Mouse (Mus musculus) limb, embryonic 12.5 days (tissue): ENCODE data around the gene Elovl6. TPM values are rescaled to one million over a fixed set of nuclear protein-coding genes. Genes with fewer than 3 reads are reported as not detected.

Source experiments
- ATAC-seq: fragments of 200-750 bp; cut with Nextera tagmentation; 2 replicates; pipeline ENCODE4 v1.8.0; 2017; ENCODE audit warnings: low read depth, moderate TSS enrichment; ENCODE audit not compliant: insufficient number of reproducible peaks, insufficient read depth, low FRiP score, low TSS enrichment
- H3K27ac ChIP-seq: fragments of 300-500 bp; sonication (generic); 2 replicates; pipeline ENCODE4 v1.5.1; 2016; ENCODE audit warnings: mild to moderate bottlenecking, moderate library complexity
- H3K27me3 ChIP-seq: fragments of 300-500 bp; sonication (generic); 2 replicates; pipeline ENCODE4 v1.6.1; 2016; ENCODE audit warnings: mild to moderate bottlenecking, moderate library complexity
- H3K36me3 ChIP-seq: fragments of 300-500 bp; sonication (generic); 2 replicates; pipeline ENCODE4 v1.6.1; 2016; ENCODE audit warnings: mild to moderate bottlenecking, moderate library complexity
- H3K4me1 ChIP-seq: fragments of 300-500 bp; sonication (generic); replicated peaks from 2 replicates; pipeline ENCODE4 v1.6.1; 2016
- H3K4me2 ChIP-seq: fragments of 300-500 bp; sonication (generic); 2 replicates; pipeline ENCODE4 v1.6.1; 2016; ENCODE audit warnings: mild to moderate bottlenecking, moderate library complexity
- H3K4me3 ChIP-seq: fragments of 300-500 bp; sonication (generic); replicated peaks from 2 replicates; pipeline ENCODE4 v1.5.1; 2016; ENCODE audit warnings: mild to moderate bottlenecking
- H3K9ac ChIP-seq: fragments of 300-500 bp; sonication (generic); replicated peaks from 2 replicates; pipeline ENCODE4 v1.6.1; 2016; ENCODE audit warnings: mild to moderate bottlenecking, moderate library complexity
- H3K9me3 ChIP-seq: fragments of 300-500 bp; sonication (generic); 2 replicates; pipeline ENCODE4 v1.6.1; 2016; ENCODE audit warnings: mild to moderate bottlenecking, moderate library complexity
- WGBS: fragments of 180-500 bp; shearing (Covaris S2); methylation state at CpG from one replicate; pipeline ENCODE4 v1.1.7; 2016; 5-methylcytosine and 5-hydroxymethylcytosine counted together
- polyA plus RNA-seq: library from polyadenylated mRNA; unstranded; fragments of >200 nt; fragmentation: Nextera tagmentation; extraction: Ambion mirVana; gene quantifications from 2 replicates; pipeline ENCODE4 v1.2.1, GENCODE M21; 2016

Elovl6 gene
- polyA plus RNA-seq, 1 experiment from 2014 or later: 35.2 TPM

DNA sequence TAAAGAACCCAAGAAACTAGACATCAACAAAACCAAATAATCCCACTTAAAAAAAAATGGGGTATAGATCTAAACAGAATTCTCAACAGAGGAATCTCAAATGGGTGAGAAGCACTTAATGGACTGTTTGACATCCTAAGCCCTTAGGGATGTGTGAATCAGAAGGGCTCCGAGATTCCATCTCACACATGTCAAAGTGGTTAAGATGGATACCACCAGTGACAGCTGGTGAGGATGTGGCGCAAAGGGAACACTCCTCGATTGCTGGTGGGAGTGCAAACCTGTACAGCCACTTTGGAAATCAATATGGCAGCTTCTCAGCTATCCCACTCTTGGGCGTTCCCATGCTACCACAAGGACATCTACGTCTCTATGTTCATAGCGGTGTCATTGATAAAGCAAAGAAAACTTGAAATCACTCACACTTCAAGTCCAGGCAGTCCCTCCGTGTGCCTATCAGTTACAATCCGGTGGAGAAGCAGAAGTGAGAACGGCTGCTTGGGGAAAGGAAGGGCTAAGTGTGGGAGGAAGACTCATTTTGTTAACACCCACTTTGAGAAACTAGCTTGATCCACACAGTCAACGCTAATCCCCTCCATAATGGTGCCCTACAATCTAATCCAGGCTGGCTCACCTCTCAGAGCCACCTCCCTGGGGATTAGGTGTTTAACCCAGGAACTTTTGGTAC lies 8.6 kb upstream of the Elovl6 start:
- no peak overlapping the region for H3K4me3 ChIP-seq
- no peak for ATAC-seq
- 83% methylated on average over 10 of the region's 10 CpGs for WGBS
- H3K27ac ChIP-seq: no peak overlapping the region
- H3K4me1 ChIP-seq: no peaks in the 10 kb centered on the region
- H3K27me3 ChIP-seq: no peaks in the 10 kb centered on the region
- H3K36me3 ChIP-seq: no peaks in the 10 kb centered on the region
- H3K9me3 ChIP-seq: no peaks in the 10 kb centered on the region
- H3K9ac ChIP-seq: no peak overlapping the region
- no peak overlapping the region for H3K4me2 ChIP-seq

DNA sequence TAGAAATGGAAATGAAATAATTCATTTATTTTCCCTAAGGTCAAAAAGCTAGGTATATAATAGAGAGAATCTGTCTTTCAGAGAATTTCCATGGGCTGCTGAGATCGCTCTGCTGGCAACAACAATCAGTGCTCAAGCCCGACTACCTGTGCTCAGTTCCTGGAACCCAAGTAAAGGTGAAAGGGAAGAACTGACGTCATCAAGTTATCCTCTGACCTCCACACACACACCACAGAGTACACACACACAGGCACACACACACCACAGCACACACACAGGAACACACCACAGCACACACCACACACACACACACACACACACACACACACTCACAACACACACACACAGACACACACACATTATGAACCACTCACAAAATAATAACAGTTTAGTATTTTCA lies 5.1 kb upstream of the Elovl6 start:
- H3K27ac ChIP-seq: no peak overlapping the region
- no peak overlapping the region for H3K9ac ChIP-seq
- 0 out of 2 replicates have a peak, but pooled peaks cover 5% of the 10 kb centered on the region for H3K4me1 ChIP-seq
- WGBS: 79% methylated on average over 3 of the region's 3 CpGs
- H3K4me3 ChIP-seq: no peak overlapping the region
- H3K9me3 ChIP-seq: no peaks in the 10 kb centered on the region
- no peak for ATAC-seq
- no peaks in the 10 kb centered on the region for H3K27me3 ChIP-seq
- H3K36me3 ChIP-seq: no peaks in the 10 kb centered on the region
- no peak overlapping the region for H3K4me2 ChIP-seq

DNA sequence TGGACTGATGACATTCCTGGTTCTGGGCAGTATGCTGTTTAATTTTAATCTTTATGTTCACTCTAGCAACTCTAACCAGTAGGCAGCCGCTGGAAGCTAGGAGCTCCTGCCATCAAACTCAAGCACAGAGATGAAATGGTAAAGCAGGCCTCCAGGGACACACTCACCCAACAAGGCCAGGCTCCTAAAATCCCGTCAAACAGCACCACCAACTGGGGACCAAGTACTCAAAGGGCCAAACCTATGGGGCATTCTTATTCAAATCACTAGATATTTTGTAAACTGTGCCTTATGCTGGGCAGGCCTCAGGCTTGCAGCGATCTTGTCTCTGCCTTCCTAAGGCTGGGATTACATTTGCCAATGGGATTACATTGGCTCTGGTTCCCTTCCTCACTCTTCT lies 2.8 kb upstream of the Elovl6 start:
- Histone ChIP-seq H3K9ac (no peak overlapping the region), H3K36me3 (no peaks in the 10 kb centered on the region), H3K4me2 (no peak overlapping the region), H3K27ac (no peak overlapping the region), H3K9me3 (no peaks in the 10 kb centered on the region), H3K27me3 (no peaks in the 10 kb centered on the region), H3K4me3 (no peak overlapping the region), H3K4me1 (peaks cover 6% of the 10 kb centered on the region; the same call in 1 of the 2 replicates)
- no peak for ATAC-seq
- WGBS: 68% methylated on average over 3 of the region's 3 CpGs

DNA sequence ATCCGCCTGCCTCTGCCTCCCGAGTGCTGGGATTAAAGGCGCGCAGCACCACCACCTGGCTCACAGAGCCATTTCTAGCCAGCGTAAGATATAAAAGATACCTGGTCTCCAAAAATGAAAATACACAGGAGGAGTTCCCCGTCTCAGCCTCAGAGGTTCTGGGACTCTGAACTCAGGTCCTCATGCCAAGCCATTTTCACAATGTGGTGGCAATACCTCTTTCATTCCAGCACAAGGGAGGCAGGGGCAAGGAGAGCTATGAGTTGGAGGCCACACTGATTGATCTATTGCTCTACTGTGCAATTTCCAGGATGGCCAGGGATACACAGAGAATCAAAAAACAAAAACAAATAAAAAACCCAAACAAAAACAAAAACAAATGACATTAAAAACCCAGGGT lies 1.7 kb upstream of the Elovl6 start:
- H3K9me3 ChIP-seq: no peaks in the 10 kb centered on the region
- no peak overlapping the region for H3K4me3 ChIP-seq
- 95% methylated on average over 6 of the region's 6 CpGs for WGBS
- no peaks in the 10 kb centered on the region for H3K36me3 ChIP-seq
- H3K4me1 ChIP-seq: peaks cover 15% of the 10 kb centered on the region
- no peak overlapping the region for H3K27ac ChIP-seq
- no peak for ATAC-seq
- no peaks in the 10 kb centered on the region for H3K27me3 ChIP-seq
- H3K9ac ChIP-seq: no peak overlapping the region
- no peak overlapping the region for H3K4me2 ChIP-seq

DNA sequence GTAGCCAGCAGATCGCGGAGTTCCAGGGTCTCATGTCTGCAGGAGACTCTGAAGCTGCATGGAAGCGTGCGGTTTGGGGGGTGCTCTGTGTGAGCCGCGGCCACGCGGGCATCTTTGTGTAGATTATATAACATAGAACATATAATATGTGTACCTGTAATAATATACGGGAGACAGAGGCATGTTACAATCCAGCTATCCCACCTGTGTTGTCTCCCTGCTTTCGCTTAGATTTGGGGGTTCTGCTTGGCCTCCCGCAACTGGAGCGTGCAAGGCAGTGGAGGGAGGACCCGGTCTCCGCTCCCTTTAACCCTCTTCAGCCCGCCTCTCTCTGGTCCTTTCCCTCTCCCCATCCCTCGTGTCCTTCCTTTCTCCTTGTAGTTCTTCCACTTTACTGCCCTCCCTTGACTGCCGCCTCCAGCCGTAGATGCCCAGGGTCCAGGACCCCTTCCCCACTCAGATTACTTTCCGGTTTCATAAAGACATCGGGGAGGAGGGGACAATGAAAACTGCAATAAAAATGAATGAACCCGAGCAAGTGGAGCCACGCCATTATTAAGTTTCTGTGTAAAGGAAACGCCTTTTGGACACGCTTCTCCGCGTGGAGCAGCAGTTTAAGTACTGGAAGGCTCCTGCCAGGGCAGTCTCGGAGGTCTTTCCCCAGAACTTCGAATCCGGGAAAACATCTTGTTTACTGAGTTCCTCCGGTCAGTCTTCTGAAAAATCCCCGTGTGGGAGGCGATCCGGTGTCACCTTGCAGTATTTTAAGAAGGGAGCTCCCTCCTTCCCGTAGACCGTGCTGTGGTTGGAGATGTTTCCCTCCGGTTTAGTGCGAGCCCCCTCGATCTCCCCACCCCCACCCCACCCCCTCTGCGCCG lies 949 bp downstream of the Elovl6 start:
- Histone ChIP-seq H3K36me3 (no peaks in the 10 kb centered on the region), H3K4me1 (peaks cover 21% of the 10 kb centered on the region), H3K4me2 (peak overlapping the region; percentile 63), H3K9ac (peak overlapping the region; percentile 97), H3K27me3 (no peaks in the 10 kb centered on the region), H3K27ac (peak overlapping the region; percentile 99), H3K9me3 (no peaks in the 10 kb centered on the region), H3K4me3 (peak overlapping the region; percentile 87)
- ATAC-seq: no peak
- under 1% methylated on average over 40 of the region's 40 CpGs for WGBS

DNA sequence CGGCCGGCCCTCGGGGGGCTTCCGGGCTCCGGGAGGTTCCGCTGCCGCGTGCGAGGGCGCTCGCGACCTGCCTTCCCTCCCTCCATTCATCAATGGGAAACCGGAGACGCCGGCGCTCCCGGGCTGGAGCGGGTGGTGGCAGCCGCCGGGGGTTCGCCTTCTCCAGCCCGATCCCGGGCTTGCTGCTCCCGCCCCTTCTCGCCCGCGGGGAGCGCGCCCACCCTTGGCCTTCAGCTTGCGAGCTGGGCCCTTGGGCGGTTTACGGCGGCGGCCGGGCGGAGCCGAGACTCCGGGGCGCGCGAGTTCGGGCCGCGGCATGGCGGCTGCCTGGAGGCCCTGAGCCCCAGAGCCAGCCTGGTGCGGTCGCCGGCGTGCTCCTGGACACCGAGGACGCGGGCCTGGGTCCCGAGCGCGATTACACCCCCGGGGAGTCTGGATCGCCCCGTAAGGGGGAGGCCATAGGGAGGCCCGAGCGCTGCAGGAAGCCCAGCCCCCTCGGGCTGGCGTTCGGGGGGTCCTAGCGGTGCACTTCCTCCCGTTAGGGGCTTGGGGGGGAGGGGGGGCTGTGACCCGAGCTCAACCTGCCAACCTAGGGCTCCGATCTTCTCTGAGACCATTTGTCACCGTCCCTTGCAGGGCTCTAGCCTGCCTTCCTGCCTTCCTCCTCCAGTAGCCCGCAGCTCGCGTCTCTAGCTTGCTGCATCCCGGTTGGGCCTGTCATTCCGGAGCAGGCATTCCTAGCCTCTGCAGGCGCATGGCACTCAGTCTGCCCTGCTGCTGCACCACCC lies 1.8 kb downstream of the Elovl6 start:
- WGBS: 1% methylated on average over 69 of the region's 74 CpGs
- peaks cover 21% of the 10 kb centered on the region for H3K4me1 ChIP-seq
- no peaks in the 10 kb centered on the region for H3K27me3 ChIP-seq
- H3K9me3 ChIP-seq: no peaks in the 10 kb centered on the region
- H3K4me2 ChIP-seq: peak overlapping the region; percentile 63
- peak overlapping the region; percentile 99 for H3K27ac ChIP-seq
- H3K36me3 ChIP-seq: no peaks in the 10 kb centered on the region
- ATAC-seq: peak; percentile 35; the same call in 1 of the 2 replicates
- H3K9ac ChIP-seq: peak overlapping the region; percentile 97
- H3K4me3 ChIP-seq: peak overlapping the region; percentile 87

DNA sequence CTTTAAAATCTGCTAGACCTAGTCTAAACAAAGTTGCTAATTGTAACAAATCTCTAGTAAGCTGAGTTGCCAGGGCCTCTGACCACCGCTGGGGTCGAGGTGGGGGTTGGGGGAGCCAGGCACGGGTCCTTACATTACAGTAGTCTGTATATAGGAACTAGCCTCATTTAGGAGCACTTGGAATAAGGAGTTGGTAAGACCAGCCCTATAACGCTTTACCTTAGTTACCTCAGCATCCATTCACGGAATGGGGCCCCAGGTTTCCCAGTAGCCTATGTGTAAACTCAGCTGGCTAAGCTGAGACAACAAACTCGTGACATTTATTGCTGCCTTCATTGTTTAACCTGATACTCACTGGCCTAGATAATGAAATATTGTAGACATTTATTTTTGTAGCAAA lies 3.3 kb downstream of the Elovl6 start:
- Histone ChIP-seq H3K36me3 (no peaks in the 10 kb centered on the region; the same call in 1 of the 2 replicates), H3K4me3 (peak overlapping the region; percentile 87), H3K27me3 (no peaks in the 10 kb centered on the region), H3K4me2 (peak overlapping the region; percentile 63), H3K27ac (peak overlapping the region; percentile 98), H3K9ac (peak overlapping the region; percentile 23), H3K9me3 (no peaks in the 10 kb centered on the region), H3K4me1 (peaks cover 21% of the 10 kb centered on the region)
- 12% methylated on average over 6 of the region's 6 CpGs for whole genome bisulfite sequencing
- no peak for ATAC-seq

DNA sequence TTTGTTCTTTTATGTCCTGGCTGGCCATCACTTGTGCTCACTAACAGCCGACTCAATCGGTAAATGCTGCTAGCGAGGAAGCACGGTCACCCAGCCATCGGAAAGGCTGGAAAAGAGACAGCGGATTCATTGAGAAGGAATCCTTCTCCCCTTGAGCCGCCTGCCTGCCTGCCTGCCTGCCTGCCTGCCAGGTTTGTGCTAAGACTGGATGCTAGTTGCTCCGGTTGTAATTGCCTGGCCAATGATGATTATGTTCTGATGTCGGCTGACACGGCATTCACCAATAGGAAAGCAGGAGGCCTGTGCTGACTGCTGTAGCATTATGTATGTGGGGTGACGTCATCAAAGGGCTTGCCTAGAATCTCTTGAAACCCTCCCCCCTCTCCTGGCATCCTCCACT lies 4.0 kb downstream of the Elovl6 start:
- peak; percentile 90 for ATAC-seq
- H3K27ac ChIP-seq: peak overlapping the region; percentile 98
- peaks cover 21% of the 10 kb centered on the region for H3K4me1 ChIP-seq
- WGBS: 0% methylated on average over 11 of the region's 11 CpGs
- peaks cover 2% of the 10 kb centered on the region; the same call in 1 of the 2 replicates for H3K36me3 ChIP-seq
- peak overlapping the region; percentile 63 for H3K4me2 ChIP-seq
- no peaks in the 10 kb centered on the region for H3K9me3 ChIP-seq
- H3K4me3 ChIP-seq: peak overlapping the region; percentile 87
- H3K27me3 ChIP-seq: no peaks in the 10 kb centered on the region
- peak overlapping the region; percentile 54; the same call in 1 of the 2 replicates for H3K9ac ChIP-seq

DNA sequence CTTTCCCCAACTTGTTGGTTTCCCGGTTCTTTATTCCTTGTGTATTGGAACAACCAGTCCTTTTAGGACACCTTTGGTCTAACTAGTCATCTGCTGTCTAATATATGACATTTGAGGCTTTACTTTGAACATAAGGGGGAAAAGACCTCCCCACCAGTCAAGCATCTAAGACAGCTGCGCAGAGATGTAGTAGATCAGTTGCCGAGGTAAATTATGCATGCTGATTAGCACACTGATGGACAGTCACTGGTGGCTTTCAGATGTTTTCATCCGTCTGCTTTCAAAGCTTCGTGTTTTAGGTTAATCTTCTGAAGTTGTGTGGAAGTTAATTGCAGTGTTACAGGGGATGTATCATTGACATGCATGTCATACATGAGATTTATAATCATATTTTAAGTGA lies 5.8 kb downstream of the Elovl6 start:
- H3K4me1 ChIP-seq: peaks cover 16% of the 10 kb centered on the region
- 79% methylated on average over 5 of the region's 5 CpGs for WGBS
- ATAC-seq: no peak
- no peak overlapping the region for H3K9ac ChIP-seq
- H3K4me2 ChIP-seq: no peak overlapping the region
- no peak overlapping the region for H3K27ac ChIP-seq
- H3K27me3 ChIP-seq: no peaks in the 10 kb centered on the region
- peaks cover 21% of the 10 kb centered on the region for H3K36me3 ChIP-seq
- H3K9me3 ChIP-seq: no peaks in the 10 kb centered on the region
- no peak overlapping the region for H3K4me3 ChIP-seq

DNA sequence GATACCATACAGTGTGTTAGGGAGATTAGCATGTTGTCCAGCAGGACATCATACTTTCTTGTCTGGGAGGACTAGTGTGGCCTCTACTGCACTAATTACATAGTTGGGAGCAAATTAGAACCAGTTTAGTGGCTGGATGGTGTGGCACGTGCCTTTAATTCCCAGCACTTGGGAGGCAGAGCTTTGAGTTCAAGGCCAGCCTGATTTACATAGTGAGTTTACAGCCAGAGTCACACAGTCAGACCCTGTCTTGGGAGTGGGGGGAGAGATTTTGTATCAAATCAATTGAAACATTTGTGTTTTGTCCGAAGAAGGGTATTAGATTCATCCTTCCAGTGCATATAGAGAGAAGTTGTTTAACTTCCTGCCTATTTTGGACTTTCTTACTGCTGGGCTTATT lies 8.7 kb downstream of the Elovl6 start:
- Histone ChIP-seq H3K4me1 (peaks cover 5% of the 10 kb centered on the region; the same call in 1 of the 2 replicates), H3K4me3 (no peak overlapping the region), H3K9ac (no peak overlapping the region), H3K36me3 (peaks cover 38% of the 10 kb centered on the region), H3K4me2 (no peak overlapping the region), H3K27me3 (no peaks in the 10 kb centered on the region), H3K9me3 (peaks cover 6% of the 10 kb centered on the region; the same call in 1 of the 2 replicates), H3K27ac (no peak overlapping the region)
- no peak for ATAC-seq
- WGBS: 73% methylated on average over 2 of the region's 2 CpGs

DNA sequence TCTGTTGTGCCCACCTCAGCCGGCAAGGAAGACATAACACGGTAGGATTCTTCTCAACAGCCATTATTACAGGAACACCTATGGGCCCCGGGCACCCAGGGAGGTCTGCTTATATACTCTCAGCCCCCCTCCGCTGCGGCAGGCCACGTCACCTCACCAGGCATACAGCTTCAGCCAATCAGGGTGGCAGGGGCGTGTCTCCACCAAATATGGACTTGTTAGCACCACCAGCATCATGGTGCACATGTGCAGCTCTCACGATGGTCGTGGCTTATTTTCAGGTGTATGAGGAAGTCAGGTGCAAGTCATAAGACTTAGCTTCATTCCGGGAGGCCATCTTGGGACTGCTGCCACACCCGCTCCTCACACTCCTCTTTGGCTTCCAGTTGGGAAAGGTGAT lies 9.3 kb downstream of the Elovl6 start:
- Histone ChIP-seq H3K27ac (no peak overlapping the region), H3K9ac (no peak overlapping the region), H3K4me3 (no peak overlapping the region), H3K27me3 (no peaks in the 10 kb centered on the region), H3K36me3 (peaks cover 38% of the 10 kb centered on the region), H3K9me3 (peaks cover 6% of the 10 kb centered on the region; the same call in 1 of the 2 replicates), H3K4me1 (peaks cover 4% of the 10 kb centered on the region; the same call in 1 of the 2 replicates), H3K4me2 (no peak overlapping the region)
- WGBS: 94% methylated on average over 11 of the region's 11 CpGs
- no peak for ATAC-seq
